Mouse (Mus musculus): Measurements from ENCODE around the gene Gm17571. TPM values are rescaled to one million over a fixed set of nuclear protein-coding genes. Genes with fewer than 3 reads are reported as not detected.

The Gm17571 gene
- total RNA-seq, 2 experiments from 2014 or later: not detected

Other genes with a start within 250 kb of the Gm17571 start
- gene Jrkl, start 200.9 kb downstream of the Gm17571 start, total RNA-seq (2014; fragmentation: Nextera tagmentation): 6.0 and 7.1 TPM in 2 replicates
- gene Jrkl, start 200.9 kb downstream of the Gm17571 start, total RNA-seq (2017): 5.3 and 10.3 TPM in 2 replicates
- 35.6 and 56.2 TPM in 2 replicates for gene Ccdc82, start 199.8 kb downstream of the Gm17571 start, total RNA-seq (2014; fragmentation: Nextera tagmentation)
- gene Ccdc82, start 199.8 kb downstream of the Gm17571 start, total RNA-seq (2017): 38.4 and 41.8 TPM in 2 replicates
- gene Maml2, start 148.8 kb downstream of the Gm17571 start, total RNA-seq (2014; fragmentation: Nextera tagmentation): 1.4 and 2.3 TPM in 2 replicates
- gene Maml2, start 148.8 kb downstream of the Gm17571 start, total RNA-seq (2017): 0.26 and 0.69 TPM in 2 replicates

Measured in granulocyte monocyte progenitor cell, adult 5-6 weeks (primary cell).